Mouse (Mus musculus) embryo, embryonic 10.5 days (tissue): ENCODE data around the gene Eftud2.

Source experiments
- DNase-seq: peaks from one replicate; pipeline ENCODE4 v3.0.0-alpha.2; 2015; ENCODE audit warnings: low spot score

Eftud2 gene

GRCm38 (mm10) chr11:102880585-102881313 lies at the start of gene Eftud2, which contains the start of gene Ccdc103:
TSS of gene Eftud2 (minus strand) at chr11:102880985.
TSS of gene Ccdc103 (plus strand) at chr11:102881204.
- peak; percentile 96 for DNase-seq

- DNase-seq = peak; percentile 84
These were observed 44.5 kb upstream of the Eftud2 start for GRCm38 (mm10) chr11:102925351-102925717.

GRCm38 (mm10) chr11:102924557-102925350 lies 44.0 kb upstream of the Eftud2 start, which contains the start of gene Kif18b:
TSS of gene Kif18b (minus strand) at chr11:102925124.
- peak; percentile 100 for DNase-seq

- no peak for DNase-seq
These were observed 40.7 kb upstream of the Eftud2 start for GRCm38 (mm10) chr11:102921491-102921890.

- no peak for DNase-seq
These were observed 37.3 kb upstream of the Eftud2 start for GRCm38 (mm10) chr11:102918077-102918476.

- no peak for DNase-seq
These were observed 34.6 kb upstream of the Eftud2 start for GRCm38 (mm10) chr11:102915380-102915779.

DNA sequence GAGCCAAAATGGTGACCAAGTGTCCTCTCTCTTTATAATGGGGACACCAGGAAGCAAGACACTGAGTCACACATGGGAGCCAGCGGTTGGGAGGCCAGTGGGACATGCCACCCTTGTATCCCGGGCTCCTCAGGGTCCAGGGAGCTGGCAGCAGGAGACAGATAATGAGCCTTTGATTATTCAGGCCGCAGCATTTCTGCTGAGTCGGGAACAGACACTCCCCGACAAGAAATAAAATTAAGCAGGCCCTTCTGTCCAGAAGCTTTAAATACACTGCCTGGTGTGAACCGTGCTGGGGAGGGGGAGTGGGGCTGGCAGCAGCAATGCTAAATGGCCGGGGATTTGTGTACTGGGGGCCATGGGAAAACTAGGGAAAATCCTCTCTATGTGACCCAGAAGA lies 30.6 kb upstream of the Eftud2 start:
- no peak for DNase-seq

DNA sequence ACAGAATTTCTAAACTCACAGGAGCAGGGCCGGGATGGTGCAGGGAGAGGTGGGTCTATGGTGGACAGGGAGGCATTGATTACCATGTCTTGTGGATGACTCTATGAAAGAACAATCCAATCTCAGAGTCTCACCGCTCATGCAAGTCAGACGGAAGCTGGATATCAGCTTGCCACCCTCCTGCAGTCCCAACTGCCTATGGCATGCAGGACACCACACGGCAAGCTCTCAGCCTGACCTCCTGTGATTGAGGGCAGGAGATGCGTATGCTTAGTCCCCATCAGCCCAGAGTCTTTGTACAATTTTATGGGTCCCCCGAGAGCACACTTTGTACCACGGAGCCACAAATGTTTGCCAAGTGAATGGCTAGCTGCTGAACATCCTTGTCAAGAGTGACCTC lies 22.9 kb upstream of the Eftud2 start:
- no peak for DNase-seq

DNA sequence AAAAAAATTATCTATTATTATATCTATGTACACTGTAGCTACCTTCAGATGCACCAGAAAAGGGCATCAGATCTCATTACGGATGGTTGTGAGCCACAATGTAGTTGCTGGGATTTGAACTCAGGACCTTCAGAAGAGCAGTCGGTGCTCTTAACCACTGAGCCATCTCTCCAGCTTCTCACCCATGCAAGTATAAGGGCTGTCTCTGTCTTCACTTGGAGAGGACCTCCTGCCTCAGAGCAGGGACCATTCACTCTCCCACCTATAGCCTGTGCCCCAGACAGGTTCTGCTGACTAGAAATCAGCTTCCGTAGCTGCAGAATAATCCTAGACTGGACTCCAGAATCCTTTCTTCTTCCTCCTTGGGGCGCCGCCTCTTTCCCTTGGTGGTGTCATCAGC lies 21.3 kb upstream of the Eftud2 start:
- DNase-seq = no peak

- DNase-seq = no peak
These were observed 20.4 kb upstream of the Eftud2 start for GRCm38 (mm10) chr11:102901199-102901598.

DNA sequence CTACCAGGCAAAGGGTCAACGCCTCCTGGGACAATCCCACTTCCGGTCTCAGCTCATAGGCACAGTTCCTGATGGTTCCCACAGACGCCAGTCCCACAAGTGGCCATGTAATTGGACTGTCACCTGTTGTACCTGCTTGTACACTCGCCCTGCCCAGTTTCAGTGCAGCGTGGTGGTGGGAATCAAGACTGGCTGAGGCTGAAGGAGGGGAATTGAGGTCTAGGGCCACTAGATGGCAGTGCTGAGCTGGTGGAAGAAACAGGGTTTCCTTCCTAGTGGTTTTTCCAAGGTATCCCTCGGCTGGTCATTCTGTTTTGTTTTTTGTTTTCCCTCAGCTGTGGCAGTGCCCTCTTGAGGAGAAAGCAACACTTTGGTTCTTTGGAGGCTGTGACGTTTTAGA lies 20.0 kb upstream of the Eftud2 start, which contains the start of gene Gfap:
Gene Gfap (minus strand): TSS at position 150 of the 400 bp plus-strand sequence.
- DNase-seq = peak; percentile 91

- no peak for DNase-seq
These were observed 17.6 kb upstream of the Eftud2 start for GRCm38 (mm10) chr11:102898408-102898807.

DNA sequence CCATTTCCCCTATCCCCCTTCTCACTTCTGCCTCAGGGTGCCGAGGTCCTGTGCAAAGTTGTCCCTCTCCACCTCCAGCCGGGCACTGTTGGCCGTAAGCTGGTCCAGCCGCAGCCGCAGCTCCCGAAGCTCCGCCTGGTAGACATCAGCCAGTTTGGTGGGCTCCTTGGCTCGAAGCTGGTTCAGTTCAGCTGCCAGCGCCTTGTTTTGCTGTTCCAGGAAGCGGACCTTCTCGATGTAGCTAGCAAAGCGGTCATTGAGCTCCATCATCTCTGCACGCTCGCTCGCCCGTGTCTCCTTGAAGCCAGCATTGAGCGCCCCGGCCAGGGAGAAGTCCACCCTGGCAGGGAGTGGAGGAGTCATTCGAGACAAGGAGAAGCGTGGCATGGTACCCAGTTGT lies 15.9 kb upstream of the Eftud2 start:
- no peak for DNase-seq

- DNase-seq = no peak
These were observed 15.0 kb upstream of the Eftud2 start for GRCm38 (mm10) chr11:102895779-102896178.

DNA sequence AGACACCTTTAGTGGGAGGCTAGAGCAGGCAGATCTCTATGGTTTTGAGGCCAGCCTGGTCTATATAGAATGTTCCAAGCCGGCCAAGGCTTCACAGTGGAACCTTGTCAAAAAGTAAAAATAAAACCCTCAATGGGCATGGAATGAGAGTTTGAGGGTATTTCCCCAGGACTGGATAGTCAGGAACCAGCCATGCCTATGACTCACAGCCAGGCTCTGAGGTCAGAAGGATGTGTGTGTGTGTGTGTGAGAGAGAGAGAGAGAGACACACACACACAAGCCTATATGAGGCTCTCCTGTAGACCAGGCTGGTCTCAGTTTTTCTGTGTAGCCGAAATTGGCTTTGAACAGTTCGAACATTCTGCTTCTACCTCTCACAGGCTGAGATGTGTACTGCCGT lies 13.9 kb upstream of the Eftud2 start:
- no peak for DNase-seq

DNA sequence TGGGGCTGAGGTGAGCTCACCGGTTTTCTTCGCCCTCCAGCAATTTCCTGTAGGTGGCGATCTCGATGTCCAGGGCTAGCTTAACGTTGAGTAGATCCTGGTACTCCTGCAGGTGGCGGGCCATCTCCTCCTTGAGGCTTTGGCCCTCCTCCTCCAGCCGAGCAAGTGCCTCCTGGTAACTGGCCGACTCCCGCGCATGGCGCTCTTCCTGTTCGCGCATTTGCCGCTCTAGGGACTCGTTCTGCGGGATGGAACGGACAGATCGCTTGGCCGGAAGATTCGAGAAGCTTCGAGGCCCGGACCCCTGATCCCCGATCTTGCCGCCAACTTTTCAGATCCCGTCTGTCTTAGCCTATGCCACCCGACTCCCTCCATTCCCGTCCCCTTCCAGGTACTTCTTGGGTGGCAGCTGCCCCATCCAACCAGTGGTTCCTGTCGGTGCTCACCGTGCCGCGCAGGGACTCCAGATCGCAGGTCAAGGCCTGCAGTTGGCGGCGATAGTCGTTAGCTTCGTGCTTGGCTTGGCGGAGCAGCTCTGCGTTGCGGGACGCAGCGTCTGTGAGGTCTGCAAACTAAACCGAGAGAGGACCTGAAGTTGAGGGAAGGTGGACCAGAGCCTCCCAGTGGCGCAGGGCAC lies 12.3 kb upstream of the Eftud2 start:
- DNase-seq = peak; percentile 86

GRCm38 (mm10) chr11:102890096-102890495 lies 9.3 kb upstream of the Eftud2 start:
- no peak for DNase-seq

DNA sequence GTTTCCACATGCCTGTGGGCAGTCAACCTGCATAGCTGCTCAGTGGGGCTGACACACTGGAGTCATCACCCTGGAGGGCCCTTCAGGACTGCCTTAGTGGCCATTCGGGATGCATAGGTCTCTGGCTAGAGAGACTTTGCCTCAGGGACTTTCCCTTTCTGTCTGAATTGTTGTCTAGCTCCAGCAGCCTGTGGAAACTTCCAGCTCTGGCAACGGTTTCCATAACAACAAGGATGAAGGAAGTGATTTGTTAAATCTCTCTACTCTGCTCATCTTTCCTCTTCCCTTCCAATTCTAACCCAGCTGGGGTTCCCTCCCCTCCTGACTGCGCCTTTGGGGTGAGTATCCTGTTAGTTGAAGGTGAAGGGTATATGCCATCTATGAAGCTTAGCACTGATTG lies 7.3 kb upstream of the Eftud2 start:
- DNase-seq = no peak

GRCm38 (mm10) chr11:102887433-102887832 lies 6.6 kb upstream of the Eftud2 start:
- no peak for DNase-seq

- DNase-seq = no peak
These were observed 3.9 kb upstream of the Eftud2 start, which contains the start of gene Fam187a for GRCm38 (mm10) chr11:102884616-102885219. TSS of gene Fam187a (plus strand) at chr11:102885169.

DNA sequence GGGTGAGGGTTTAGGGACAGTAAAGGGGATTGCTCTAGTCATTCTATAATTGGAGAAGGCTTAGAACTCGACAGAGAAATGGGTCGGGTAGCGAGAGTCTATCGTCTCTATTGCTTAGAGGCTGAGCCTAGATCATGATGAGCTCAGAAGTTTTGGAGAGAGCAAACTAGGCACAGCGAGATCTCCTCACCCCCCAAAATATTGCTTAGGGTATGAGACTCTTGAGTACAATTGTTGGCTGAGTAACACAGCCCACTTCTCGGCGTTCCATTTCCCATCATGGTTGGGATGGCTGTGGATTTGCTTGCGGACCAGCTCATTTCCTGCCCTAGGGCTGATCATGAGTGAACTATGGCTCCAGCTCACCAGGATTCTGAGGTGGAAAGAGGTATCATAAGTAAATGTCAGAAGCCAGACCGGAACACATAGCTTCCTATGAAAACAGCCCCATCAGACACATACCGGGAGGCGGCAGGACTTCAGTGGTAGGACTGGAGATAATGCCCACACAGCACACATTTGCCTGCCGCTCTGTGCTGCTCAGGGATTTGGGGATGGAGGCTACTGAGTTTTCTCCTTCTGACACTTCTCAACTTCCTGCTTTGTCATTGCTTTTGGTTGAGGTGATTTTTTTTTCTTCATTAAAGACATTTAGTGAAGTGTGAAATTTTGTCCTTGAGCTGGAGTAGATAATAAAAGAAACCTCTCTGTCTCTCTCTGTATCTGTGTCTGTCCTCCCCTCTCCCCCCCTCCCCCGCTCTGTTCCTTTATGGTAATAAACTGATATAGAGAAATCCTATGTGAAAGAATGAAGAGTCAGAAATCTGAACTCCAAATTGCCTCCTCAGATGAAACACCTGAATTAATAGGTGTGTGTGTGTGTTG lies 771 bp upstream of the Eftud2 start:
- DNase-seq = peak; percentile 10
